Mouse (Mus musculus): ENCODE results near the gene Hist1h2af. TPM values are rescaled to one million over a fixed set of nuclear protein-coding genes. Genes with fewer than 3 reads are reported as not detected.
A peak's percentile ranks its signal among the peaks of the same experiment; 100 is the strongest.

Hist1h2af gene
- polyA plus RNA-seq, 1 experiment, result 2.4 TPM

DNA sequence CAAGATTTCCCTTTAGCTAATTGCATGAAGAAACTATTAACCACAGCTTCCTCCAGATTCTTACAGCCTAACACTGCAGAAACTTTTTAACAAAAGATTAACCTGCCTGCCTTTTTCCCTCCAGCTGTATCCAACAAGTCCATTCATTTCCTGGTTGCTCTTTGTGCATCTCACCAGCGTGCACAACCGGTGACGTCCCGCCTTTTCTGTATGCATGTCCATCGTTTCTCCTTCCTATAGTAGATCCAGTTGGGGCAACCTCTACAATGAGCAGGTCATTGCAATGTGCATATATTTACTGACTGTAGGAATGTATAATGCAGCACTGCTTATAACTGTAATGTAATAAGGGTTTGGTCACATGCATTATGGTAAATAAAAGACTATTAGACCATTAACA is 9.7 kb upstream of the Hist1h2af start:
- TF ChIP-seq POLR2A (IDR thresholded peaks at IDR 0.05; ENCODE audit: borderline replicate concordance, insufficient read depth, low read length), result no peak
- TF ChIP-seq CTCF (IDR thresholded peaks at IDR 0.05; ENCODE audit: borderline replicate concordance, insufficient read depth, low read depth, low read length), result no peak
- H3K27ac ChIP-seq (ENCODE audit: insufficient read depth, low read length), result no peak overlapping the region
- no peak overlapping the region for H3K4me3 ChIP-seq (replicated peaks; ENCODE audit: insufficient read depth, low read depth, low read length)
- 48% methylated on average over 5 of the region's 5 CpGs for WGBS
- DNase-seq, result no peak
- H3K4me1 ChIP-seq (ENCODE audit: control insufficient read depth, insufficient read depth, low read length), result no peaks in the 10 kb centered on the region
- H3K27me3 ChIP-seq (ENCODE audit: control insufficient read depth, insufficient read depth, low read length), result no peaks in the 10 kb centered on the region

DNA sequence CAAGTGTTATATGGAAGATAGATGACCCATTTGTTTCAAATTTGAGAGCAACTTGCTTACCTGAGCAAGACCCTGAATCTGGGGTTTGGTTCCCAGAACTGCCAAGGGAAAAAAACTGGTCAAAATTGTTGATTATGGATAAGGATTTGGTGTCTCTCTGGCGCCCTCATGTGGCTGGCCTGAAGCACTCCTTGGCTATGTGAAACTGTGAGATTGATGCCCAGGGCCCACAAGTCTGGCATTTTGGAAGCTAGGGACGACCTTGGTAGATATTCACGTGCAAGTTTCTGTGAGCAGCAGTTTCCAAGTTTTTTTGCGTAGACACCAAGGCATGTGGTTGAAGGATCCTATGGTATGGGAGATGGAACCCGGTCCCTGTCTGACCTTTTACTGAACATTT is 9.1 kb upstream of the Hist1h2af start:
- H3K4me3 ChIP-seq (replicated peaks; ENCODE audit: insufficient read depth, low read depth, low read length), result no peak overlapping the region
- H3K4me1 ChIP-seq (ENCODE audit: control insufficient read depth, insufficient read depth, low read length), result no peaks in the 10 kb centered on the region
- WGBS, result 6% methylated on average over 5 of the region's 5 CpGs
- TF ChIP-seq POLR2A (IDR thresholded peaks at IDR 0.05; ENCODE audit: borderline replicate concordance, insufficient read depth, low read length) (no peak), CTCF (IDR thresholded peaks at IDR 0.05; ENCODE audit: borderline replicate concordance, insufficient read depth, low read depth, low read length) (peak; percentile 85)
- no peaks in the 10 kb centered on the region for H3K27me3 ChIP-seq (ENCODE audit: control insufficient read depth, insufficient read depth, low read length)
- no peak overlapping the region for H3K27ac ChIP-seq (ENCODE audit: insufficient read depth, low read length)
- DNase-seq, result peak; percentile 69 to 71

DNA sequence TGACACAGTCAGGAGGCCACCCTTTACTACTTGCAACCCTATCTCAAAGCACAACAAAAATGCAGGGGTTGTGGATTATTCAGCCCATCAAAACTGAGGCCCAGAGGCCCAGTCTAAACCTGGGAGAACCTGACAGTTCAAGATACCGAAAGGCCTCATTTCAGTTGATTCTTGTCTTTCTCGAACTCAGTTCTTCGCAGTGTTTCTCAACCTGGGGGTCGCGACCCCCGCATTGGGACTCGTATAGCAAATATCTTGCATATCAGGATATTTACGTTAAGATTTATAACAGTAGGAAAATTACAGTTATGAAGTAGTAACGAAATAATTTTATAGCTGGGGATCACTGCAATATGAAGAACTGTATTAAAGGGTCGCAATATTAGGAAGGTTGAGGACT is 7.8 kb upstream of the Hist1h2af start:
- 7% methylated on average over 10 of the region's 10 CpGs for WGBS
- DNase-seq, result no peak
- Histone ChIP-seq H3K4me1 (ENCODE audit: control insufficient read depth, insufficient read depth, low read length) (no peaks in the 10 kb centered on the region), H3K4me3 (replicated peaks; ENCODE audit: insufficient read depth, low read depth, low read length) (no peak overlapping the region), H3K27me3 (ENCODE audit: control insufficient read depth, insufficient read depth, low read length) (no peaks in the 10 kb centered on the region), H3K27ac (ENCODE audit: insufficient read depth, low read length) (no peak overlapping the region)
- TF ChIP-seq POLR2A (IDR thresholded peaks at IDR 0.05; ENCODE audit: borderline replicate concordance, insufficient read depth, low read length) (no peak), CTCF (IDR thresholded peaks at IDR 0.05; ENCODE audit: borderline replicate concordance, insufficient read depth, low read depth, low read length) (no peak)

DNA sequence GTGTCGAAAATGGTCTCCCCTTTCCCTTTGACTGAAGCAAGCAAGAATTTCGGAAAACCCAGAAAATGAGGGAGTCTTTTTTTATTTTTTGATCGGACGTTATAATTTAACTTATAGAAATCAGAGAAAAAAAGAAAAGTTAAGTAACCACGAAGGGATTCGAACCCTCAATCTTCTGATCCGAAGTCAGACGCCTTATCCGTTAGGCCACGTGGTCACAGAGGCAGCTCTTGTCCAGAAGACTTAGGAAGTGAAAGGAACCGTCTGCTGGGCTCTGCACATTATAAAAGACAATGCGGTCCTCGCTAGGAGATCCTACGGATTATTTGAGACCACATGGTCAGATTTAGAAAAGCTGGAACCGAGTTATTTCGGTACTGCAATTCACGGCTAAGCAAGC is 7.4 kb upstream of the Hist1h2af start:
- H3K27me3 ChIP-seq (ENCODE audit: control insufficient read depth, insufficient read depth, low read length), result no peaks in the 10 kb centered on the region
- H3K4me1 ChIP-seq (ENCODE audit: control insufficient read depth, insufficient read depth, low read length), result no peaks in the 10 kb centered on the region
- H3K4me3 ChIP-seq (replicated peaks; ENCODE audit: insufficient read depth, low read depth, low read length), result peak overlapping the region; percentile 44
- TF ChIP-seq POLR2A (IDR thresholded peaks at IDR 0.05; ENCODE audit: borderline replicate concordance, insufficient read depth, low read length) (no peak), CTCF (IDR thresholded peaks at IDR 0.05; ENCODE audit: borderline replicate concordance, insufficient read depth, low read depth, low read length) (no peak)
- 2% methylated on average over 17 of the region's 17 CpGs for WGBS
- peak; percentile 87 to 90 for DNase-seq
- H3K27ac ChIP-seq (ENCODE audit: insufficient read depth, low read length), result no peak overlapping the region

DNA sequence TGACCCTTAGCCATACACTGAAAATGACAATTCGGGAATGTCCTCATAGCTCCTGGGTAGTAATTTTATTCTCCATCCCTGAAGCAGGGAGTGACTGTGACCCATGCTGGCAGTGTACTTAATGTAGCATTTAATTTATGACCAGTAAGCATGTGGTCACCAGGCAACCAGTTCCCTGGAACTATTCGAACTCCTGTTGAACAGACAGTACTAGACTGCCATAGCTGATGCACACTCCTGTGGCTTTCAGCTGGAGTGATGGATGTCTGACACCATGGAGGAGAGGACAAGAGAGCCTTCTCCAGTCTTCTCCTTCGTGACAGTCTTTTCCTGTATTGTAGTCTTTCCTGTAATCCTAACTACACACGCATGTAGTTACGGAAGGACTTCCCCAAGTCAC is 4.7 kb upstream of the Hist1h2af start:
- no peaks in the 10 kb centered on the region for H3K4me1 ChIP-seq (ENCODE audit: control insufficient read depth, insufficient read depth, low read length)
- no peaks in the 10 kb centered on the region for H3K27me3 ChIP-seq (ENCODE audit: control insufficient read depth, insufficient read depth, low read length)
- TF ChIP-seq CTCF (IDR thresholded peaks at IDR 0.05; ENCODE audit: borderline replicate concordance, insufficient read depth, low read depth, low read length) (no peak), POLR2A (IDR thresholded peaks at IDR 0.05; ENCODE audit: borderline replicate concordance, insufficient read depth, low read length) (no peak)
- DNase-seq, result no peak
- H3K27ac ChIP-seq (ENCODE audit: insufficient read depth, low read length), result no peak overlapping the region
- WGBS, result 47% methylated on average over 5 of the region's 5 CpGs
- no peak overlapping the region for H3K4me3 ChIP-seq (replicated peaks; ENCODE audit: insufficient read depth, low read depth, low read length)

DNA sequence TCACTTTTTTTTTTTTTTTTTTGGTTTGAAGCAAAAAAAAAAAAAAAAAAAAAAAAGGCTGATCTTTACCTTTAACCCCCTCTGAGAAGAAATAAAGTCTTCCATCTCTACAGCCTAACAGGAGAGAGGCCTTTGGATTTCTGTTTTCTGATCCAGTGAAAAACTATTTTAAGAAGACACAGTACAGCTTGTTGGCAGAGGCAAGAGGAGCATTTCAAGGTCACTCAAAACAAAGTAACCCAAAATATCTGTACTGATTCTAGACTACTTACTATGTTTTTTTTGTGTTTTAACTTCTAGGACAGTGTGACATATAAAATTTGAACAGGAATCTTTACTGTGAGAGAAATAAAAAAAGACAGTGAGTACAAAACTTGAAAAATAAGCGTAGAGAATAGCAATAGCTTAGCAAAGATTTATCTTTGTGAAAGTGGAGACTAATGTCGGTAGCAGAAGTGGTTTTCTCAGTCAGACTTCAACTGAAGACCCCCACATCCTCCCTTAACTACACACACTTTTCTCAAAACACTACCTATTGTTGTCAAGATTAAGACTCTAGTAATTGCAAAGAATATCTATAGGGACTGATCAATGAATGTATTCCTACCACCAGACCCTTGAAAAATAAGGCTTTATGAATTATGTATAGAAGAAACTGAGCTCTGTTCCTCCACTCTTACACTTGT is 4.1 kb upstream of the Hist1h2af start:
- WGBS, result 29% methylated on average over 2 of the region's 2 CpGs
- H3K27ac ChIP-seq (ENCODE audit: insufficient read depth, low read length), result no peak overlapping the region
- no peaks in the 10 kb centered on the region for H3K27me3 ChIP-seq (ENCODE audit: control insufficient read depth, insufficient read depth, low read length)
- H3K4me3 ChIP-seq (replicated peaks; ENCODE audit: insufficient read depth, low read depth, low read length), result peak overlapping the region; percentile 64
- H3K4me1 ChIP-seq (ENCODE audit: control insufficient read depth, insufficient read depth, low read length), result peaks cover 3% of the 10 kb centered on the region; the same call in 1 of the 2 replicates
- TF ChIP-seq POLR2A (IDR thresholded peaks at IDR 0.05; ENCODE audit: borderline replicate concordance, insufficient read depth, low read length), result no peak
- no peak for TF ChIP-seq CTCF (IDR thresholded peaks at IDR 0.05; ENCODE audit: borderline replicate concordance, insufficient read depth, low read depth, low read length)
- no peak for DNase-seq

DNA sequence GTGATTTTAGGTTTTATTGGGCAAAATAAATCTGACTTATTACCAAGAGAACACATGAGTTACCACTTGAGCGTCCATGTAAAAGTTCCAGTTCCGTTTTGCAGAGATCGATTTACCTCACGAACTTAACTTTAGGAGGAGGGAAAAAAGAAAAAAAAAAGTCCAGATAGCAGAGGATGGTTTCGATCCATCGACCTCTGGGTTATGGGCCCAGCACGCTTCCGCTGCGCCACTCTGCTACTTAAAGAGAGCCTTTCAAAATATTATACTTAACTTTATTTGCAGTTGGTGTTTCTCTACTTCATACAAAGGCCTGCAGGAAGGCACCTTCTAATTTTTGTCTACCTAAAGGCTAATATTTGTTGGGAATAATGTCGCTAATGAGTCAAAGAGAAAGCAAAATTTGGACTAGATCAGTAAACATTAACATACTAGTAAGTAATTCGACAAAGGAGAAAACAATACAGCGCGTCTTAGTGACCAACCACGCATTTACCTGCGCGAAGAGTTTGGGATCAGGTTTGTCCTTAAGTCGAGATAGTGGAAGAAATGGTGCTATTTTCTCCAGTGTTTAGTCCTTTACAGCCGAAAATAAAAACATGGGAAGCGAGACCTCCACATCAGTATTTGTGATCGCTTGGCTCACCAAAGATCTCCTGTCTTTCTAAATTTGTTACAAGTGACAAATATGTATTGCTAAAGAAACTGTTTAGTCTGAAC is 3.4 kb upstream of the Hist1h2af start:
- no peaks in the 10 kb centered on the region for H3K27me3 ChIP-seq (ENCODE audit: control insufficient read depth, insufficient read depth, low read length)
- DNase-seq, result peak; percentile 68 to 69
- peaks cover 4% of the 10 kb centered on the region; the same call in 1 of the 2 replicates for H3K4me1 ChIP-seq (ENCODE audit: control insufficient read depth, insufficient read depth, low read length)
- TF ChIP-seq CTCF (IDR thresholded peaks at IDR 0.05; ENCODE audit: borderline replicate concordance, insufficient read depth, low read depth, low read length) (no peak), POLR2A (IDR thresholded peaks at IDR 0.05; ENCODE audit: borderline replicate concordance, insufficient read depth, low read length) (no peak)
- peak overlapping the region; percentile 64 for H3K4me3 ChIP-seq (replicated peaks; ENCODE audit: insufficient read depth, low read depth, low read length)
- under 1% methylated on average over 20 of the region's 20 CpGs for WGBS
- peak overlapping the region; percentile 10; the same call in 1 of the 2 replicates for H3K27ac ChIP-seq (ENCODE audit: insufficient read depth, low read length)

All from cerebellum, adult 2 months (tissue).